Mouse (Mus musculus) lung, adult 2 months (tissue): ENCODE measurements around the gene Kcnh6. TPM values are rescaled to one million over a fixed set of nuclear protein-coding genes. Genes with fewer than 3 reads are reported as not detected.

Experiments used
- DNase-seq: peaks from one replicate; pipeline ENCODE4 v3.0.0; 2022
- H3K4me1 ChIP-seq: fragments of 200-500 bp; 2 replicates; pipeline ENCODE4 v1.6.1; 2011; ENCODE audit warnings: low read length; ENCODE audit not compliant: control insufficient read depth, insufficient read depth
- H3K4me3 ChIP-seq: fragments of 200-500 bp; replicated peaks from 2 replicates; pipeline ENCODE3; 2011; ENCODE audit warnings: low read depth, mild to moderate bottlenecking, control low read depth, low read length; ENCODE audit errors: extremely low read depth
- CTCF ChIP-seq: fragments of 200-500 bp; IDR thresholded peaks from 2 replicates; pipeline ENCODE4 v1.5.1; 2011; ENCODE audit warnings: mild to moderate bottlenecking, low read length, control low read depth; ENCODE audit not compliant: insufficient read depth
- POLR2A ChIP-seq: fragments of 200-500 bp; IDR thresholded peaks from 2 replicates; pipeline ENCODE4 v1.6.1; 2011; ENCODE audit warnings: low read depth, mild to moderate bottlenecking, control low read depth, low read length, borderline replicate concordance; ENCODE audit errors: extremely low read depth
- WGBS: fragments of 180-500 bp; shearing (Covaris S2); methylation state at CpG from one replicate; pipeline ENCODE4 v1.1.7; 2018; 5-methylcytosine and 5-hydroxymethylcytosine counted together
- polyA plus RNA-seq: library from polyadenylated mRNA; depleted of rRNA; stranded (reverse); fragments of >200 nt; gene quantifications from 2 replicates; pipeline ENCODE4 v1.2.3, GENCODE M21; 2012; rRNA removed

The Kcnh6 gene
- polyA plus RNA-seq, 1 experiment: 0.44 TPM

- Histone ChIP-seq H3K4me1 (no peaks in the 10 kb centered on the region), H3K4me3 (no peak overlapping the region)
- 0% methylated on average over 4 of the region's 4 CpGs for WGBS
- DNase-seq: peak; percentile 77
- TF ChIP-seq POLR2A (no peak), CTCF (peak; percentile 87)
Observed at GRCm38 (mm10) chr11:106076321-106076720, 68.4 kb downstream of the Kcnh6 start.

Other genes starting within 250 kb of the Kcnh6 start
- 102 and 105 TPM in 2 replicates for gene Cyb561, start 54.8 kb upstream of the Kcnh6 start, polyA plus RNA-seq
- gene Ace, start 40.2 kb upstream of the Kcnh6 start, polyA plus RNA-seq: 704 and 832 TPM in 2 replicates
- gene Ace3, start 13.4 kb upstream of the Kcnh6 start, polyA plus RNA-seq: 2.2 and 2.4 TPM in 2 replicates
- 43.8 and 51.5 TPM in 2 replicates for gene Dcaf7, start 28.7 kb downstream of the Kcnh6 start, polyA plus RNA-seq
- 9.3 and 9.7 TPM in 2 replicates for gene Taco1, start 57.9 kb downstream of the Kcnh6 start, polyA plus RNA-seq
- gene Map3k3, start 76.5 kb downstream of the Kcnh6 start, polyA plus RNA-seq: 52.6 and 61.6 TPM in 2 replicates
- gene Gm10840, start 152.7 kb downstream of the Kcnh6 start, polyA plus RNA-seq: not detected in 2 replicates
- 72.7 and 114 TPM in 2 replicates for gene Limd2, start 152.7 kb downstream of the Kcnh6 start, polyA plus RNA-seq
- 24.5 and 33.3 TPM in 2 replicates for gene Strada, start 194.0 kb downstream of the Kcnh6 start, polyA plus RNA-seq
- gene Ccdc47, start 208.2 kb downstream of the Kcnh6 start, polyA plus RNA-seq: 12.8 and 21.5 TPM in 2 replicates
- 8.8 and 13.3 TPM in 2 replicates for gene Ddx42, start 208.8 kb downstream of the Kcnh6 start, polyA plus RNA-seq
- gene Ftsj3, start 248.0 kb downstream of the Kcnh6 start, polyA plus RNA-seq: 7.0 and 10.0 TPM in 2 replicates
- 28.4 and 50.0 TPM in 2 replicates for gene Psmc5, start 248.0 kb downstream of the Kcnh6 start, polyA plus RNA-seq